ENCODE assay signal across 4 mouse cellular contexts in the genomic region with DNA sequence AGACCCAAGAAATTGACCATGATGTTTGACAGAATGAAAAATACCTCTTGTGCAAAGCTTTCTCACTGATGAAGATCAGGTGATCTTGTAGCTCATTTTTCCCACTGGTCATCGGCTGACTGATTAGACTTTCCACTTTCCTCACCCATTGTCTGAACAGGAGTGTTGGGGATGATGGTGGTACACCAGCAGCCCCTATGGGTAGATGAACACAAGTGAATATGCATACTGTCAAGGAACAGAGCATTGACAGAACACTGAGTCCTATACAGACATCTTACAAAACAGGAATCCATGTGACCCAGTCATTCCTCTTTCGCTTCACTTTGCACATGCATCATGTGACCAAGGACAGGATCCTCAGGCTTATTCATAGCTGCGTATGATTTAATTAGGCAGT. TPM values are rescaled to one million over a fixed set of nuclear protein-coding genes. Genes with fewer than 3 reads are reported as not detected.
"Had no signal": no experiment of that assay in that cellular context is flagged by ENCODE, and none has a peak within 500 bp of the region (broad histone marks: within the 10 kb centered on the region; RNA-seq: fewer than 3 reads in every experiment).

Gene Gm3752, minus strand, starts transcription at position 101 of the 400 bp plus-strand sequence.

RNA-seq across cellular contexts. Expression of gene Gm3752, which starts in this region (rescaled TPM):
- polyA plus RNA-seq: liver, embryonic 16.5 days; spleen, adult 2 months; stomach, postnatal 0 days; thymus, adult 2 months had no signal
